Mouse (Mus musculus) forebrain, postnatal 0 days (tissue): ENCODE measurements around the gene Tcte2. TPM values are rescaled to one million over a fixed set of nuclear protein-coding genes. Genes with fewer than 3 reads are reported as not detected.

Experiments used
- ATAC-seq: fragments of 200-750 bp; cut with Nextera tagmentation; 2 replicates; pipeline ENCODE4 v1.8.0; 2017; ENCODE audit warnings: mild to moderate bottlenecking, moderate library complexity
- DNase-seq: peaks from one replicate; pipeline ENCODE4 v3.0.0-alpha.2; 2015
- H3K27ac ChIP-seq: fragments of 300-500 bp; sonication (generic); 2 replicates; pipeline ENCODE4 v1.5.1; 2014; ENCODE audit warnings: low read depth, mild to moderate bottlenecking, antibody characterized with exemption, low read length, moderate library complexity, mixed read lengths
- H3K27me3 ChIP-seq: fragments of 300-500 bp; sonication (generic); 2 replicates; pipeline ENCODE4 v1.6.1; 2014; ENCODE audit warnings: mild to moderate bottlenecking, low read length, mixed read lengths; ENCODE audit not compliant: insufficient read depth
- H3K36me3 ChIP-seq: fragments of 300-500 bp; sonication (generic); 2 replicates; pipeline ENCODE4 v1.6.1; 2014; ENCODE audit warnings: mild to moderate bottlenecking, moderate library complexity; ENCODE audit not compliant: insufficient read depth
- H3K4me1 ChIP-seq: fragments of 300-500 bp; sonication (generic); 2 replicates; pipeline ENCODE4 v1.6.1; 2014; ENCODE audit warnings: antibody characterized with exemption; ENCODE audit not compliant: insufficient read depth
- H3K4me2 ChIP-seq: fragments of 300-500 bp; sonication (generic); 2 replicates; pipeline ENCODE4 v1.6.1; 2014; ENCODE audit warnings: low read depth, mild to moderate bottlenecking, moderate library complexity
- H3K4me3 ChIP-seq: fragments of 300-500 bp; sonication (generic); 2 replicates; pipeline ENCODE4 v1.5.1; 2014; ENCODE audit warnings: low read depth, low read length, mixed read lengths
- H3K9ac ChIP-seq: fragments of 300-500 bp; sonication (generic); 2 replicates; pipeline ENCODE4 v1.6.1; 2014; ENCODE audit warnings: mild to moderate bottlenecking
- H3K9me3 ChIP-seq: fragments of 300-500 bp; sonication (generic); 2 replicates; pipeline ENCODE4 v1.6.1; 2016; ENCODE audit warnings: low read length
- CTCF ChIP-seq: sonication (generic); IDR thresholded peaks from 2 replicates; pipeline ENCODE4 v1.5.1; 2016; ENCODE audit warnings: antibody characterized with exemption, control low read depth, low read depth
- WGBS: fragments of 180-500 bp; shearing (Covaris S2); extraction: QIAGEN DNeasy Blood & Tissue Kit; methylation state at CpG from one replicate; pipeline ENCODE4 v1.1.7; 2014; 5-methylcytosine and 5-hydroxymethylcytosine counted together
- polyA plus RNA-seq: library from polyadenylated mRNA; unstranded; fragments of >200 nt; fragmentation: Nextera tagmentation; extraction: Ambion mirVana; gene quantifications from 2 replicates; pipeline ENCODE4 v1.2.1, GENCODE M21; 2015
- total RNA-seq: library from RNA; depleted of rRNA; stranded (reverse); fragments of >200 nt; gene quantifications from 2 replicates; pipeline ENCODE4 v1.2.3, GENCODE M21; 2014

The Tcte2 gene
- total and polyA plus RNA-seq, 2 experiments from 2014 or later, result 10.7 to 22.9 TPM

GRCm38 (mm10) chr17:13741611-13742010 is 20.0 kb downstream of the Tcte2 start:
- ATAC-seq (no peak), DNase-seq (no peak)
- no peak for TF ChIP-seq CTCF
- Histone ChIP-seq H3K9me3 (no peaks in the 10 kb centered on the region), H3K4me2 (no peak overlapping the region), H3K4me3 (no peak overlapping the region), H3K27me3 (no peaks in the 10 kb centered on the region), H3K9ac (no peak overlapping the region), H3K36me3 (no peaks in the 10 kb centered on the region), H3K27ac (no peak overlapping the region), H3K4me1 (no peaks in the 10 kb centered on the region)
- 82% methylated on average over 7 of the region's 7 CpGs for WGBS

DNA sequence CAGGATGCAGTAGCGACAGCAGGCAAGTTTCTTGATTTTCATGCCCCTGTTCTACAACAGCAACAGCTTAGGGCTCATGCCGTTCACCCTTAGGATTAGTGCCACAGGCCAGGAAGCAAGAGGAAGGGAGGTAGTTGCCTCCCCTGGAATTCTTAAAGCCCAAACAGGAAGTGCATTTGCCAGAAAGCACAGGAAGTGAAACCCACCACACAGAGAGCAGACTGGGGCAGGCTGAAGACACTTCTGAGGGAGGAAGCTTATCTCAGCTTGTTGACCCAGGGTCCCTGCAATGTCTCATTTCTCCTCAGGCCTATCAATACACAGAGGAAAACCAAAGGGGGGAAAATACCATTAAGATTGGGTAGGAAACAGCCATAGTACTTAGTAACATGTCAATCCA is 20.8 kb downstream of the Tcte2 start:
- H3K27me3 ChIP-seq, result no peaks in the 10 kb centered on the region
- H3K36me3 ChIP-seq, result no peaks in the 10 kb centered on the region
- H3K4me1 ChIP-seq, result no peaks in the 10 kb centered on the region
- H3K27ac ChIP-seq, result no peak overlapping the region
- no peak overlapping the region for H3K9ac ChIP-seq
- TF ChIP-seq CTCF, result no peak
- ATAC-seq (no peak), DNase-seq (no peak)
- H3K4me3 ChIP-seq, result no peak overlapping the region
- no peaks in the 10 kb centered on the region for H3K9me3 ChIP-seq
- 48% methylated on average over 2 of the region's 2 CpGs for WGBS
- no peak overlapping the region for H3K4me2 ChIP-seq

GRCm38 (mm10) chr17:13739981-13740380 is 21.6 kb downstream of the Tcte2 start:
- no peak for DNase-seq
- no peaks in the 10 kb centered on the region for H3K9me3 ChIP-seq
- H3K27ac ChIP-seq, result no peak overlapping the region
- H3K27me3 ChIP-seq, result no peaks in the 10 kb centered on the region
- no peak overlapping the region for H3K4me3 ChIP-seq
- no peaks in the 10 kb centered on the region for H3K36me3 ChIP-seq
- WGBS, result 76% methylated on average over 5 of the region's 5 CpGs
- H3K4me1 ChIP-seq, result no peaks in the 10 kb centered on the region
- H3K9ac ChIP-seq, result no peak overlapping the region
- no peak for ATAC-seq
- no peak overlapping the region for H3K4me2 ChIP-seq
- no peak for TF ChIP-seq CTCF

DNA sequence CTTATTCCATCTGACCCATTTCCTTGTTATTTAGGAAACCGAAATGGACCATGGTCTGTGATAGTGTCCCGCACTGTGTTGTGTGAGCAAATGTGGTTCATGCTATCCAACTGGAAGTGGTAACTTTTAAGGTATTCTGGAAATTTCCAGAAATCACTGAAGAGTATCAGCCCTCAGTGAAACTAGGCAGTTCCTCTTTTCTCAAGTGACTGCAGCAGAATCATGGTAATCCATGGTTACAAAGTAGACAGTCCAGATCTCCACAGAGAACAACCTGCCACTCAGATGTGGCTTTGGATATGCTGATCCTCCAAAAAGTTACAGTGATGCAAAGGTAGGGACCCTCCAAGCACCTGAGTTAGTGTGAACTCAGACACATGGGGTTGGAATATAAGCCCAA is 22.7 kb downstream of the Tcte2 start:
- ATAC-seq, result no peak
- Histone ChIP-seq H3K27ac (no peak overlapping the region), H3K4me1 (no peaks in the 10 kb centered on the region), H3K36me3 (no peaks in the 10 kb centered on the region), H3K9me3 (no peaks in the 10 kb centered on the region), H3K4me3 (no peak overlapping the region), H3K27me3 (no peaks in the 10 kb centered on the region), H3K4me2 (no peak overlapping the region), H3K9ac (no peak overlapping the region)
- 95% methylated on average over 2 of the region's 2 CpGs for WGBS
- no peak for TF ChIP-seq CTCF
- DNase-seq, result no peak

- TF ChIP-seq CTCF, result no peak
- H3K9ac ChIP-seq, result no peak overlapping the region
- no peaks in the 10 kb centered on the region for H3K4me1 ChIP-seq
- ATAC-seq (no peak), DNase-seq (no peak)
- no peaks in the 10 kb centered on the region for H3K27me3 ChIP-seq
- WGBS, result 74% methylated on average over 7 of the region's 7 CpGs
- H3K9me3 ChIP-seq, result no peaks in the 10 kb centered on the region
- H3K4me2 ChIP-seq, result no peak overlapping the region
- H3K36me3 ChIP-seq, result no peaks in the 10 kb centered on the region
- H3K4me3 ChIP-seq, result no peak overlapping the region
- H3K27ac ChIP-seq, result no peak overlapping the region
These were observed 23.4 kb downstream of the Tcte2 start for GRCm38 (mm10) chr17:13738121-13738776.

GRCm38 (mm10) chr17:13737336-13737735 is 24.3 kb downstream of the Tcte2 start:
- Histone ChIP-seq H3K9ac (no peak overlapping the region), H3K9me3 (no peaks in the 10 kb centered on the region), H3K4me1 (no peaks in the 10 kb centered on the region), H3K27me3 (no peaks in the 10 kb centered on the region), H3K36me3 (no peaks in the 10 kb centered on the region), H3K4me2 (no peak overlapping the region), H3K27ac (no peak overlapping the region; the same call in 1 of the 2 replicates), H3K4me3 (no peak overlapping the region)
- ATAC-seq, result peak; percentile 25; the same call in 1 of the 2 replicates
- no peak for TF ChIP-seq CTCF
- 50% methylated on average over 6 of the region's 6 CpGs for WGBS
- no peak for DNase-seq

- H3K36me3 ChIP-seq, result no peaks in the 10 kb centered on the region
- DNase-seq (no peak), ATAC-seq (peak; percentile 82)
- no peaks in the 10 kb centered on the region for H3K9me3 ChIP-seq
- no peak overlapping the region for H3K27ac ChIP-seq
- 69% methylated on average over 8 of the region's 8 CpGs for WGBS
- no peaks in the 10 kb centered on the region for H3K4me1 ChIP-seq
- no peaks in the 10 kb centered on the region for H3K27me3 ChIP-seq
- no peak for TF ChIP-seq CTCF
- H3K4me3 ChIP-seq, result no peak overlapping the region
- H3K9ac ChIP-seq, result no peak overlapping the region
- no peak overlapping the region for H3K4me2 ChIP-seq
These were observed 25.8 kb downstream of the Tcte2 start for GRCm38 (mm10) chr17:13735803-13736282.
